Mouse (Mus musculus): Measurements from ENCODE around the gene Ilk. TPM values are rescaled to one million over a fixed set of nuclear protein-coding genes. Genes with fewer than 3 reads are reported as not detected.
"Not testable (repeated sequence)": the region's sequence is repeated elsewhere in the genome, so short reads cannot be mapped to it uniquely, and the experiment has no call there.

The Ilk gene
- total RNA-seq, 4 experiments from 2014 or later, result 35.7 to 41.8 (median 38.3) TPM

GRCm38 (mm10) chr7:105743246-105743925 is 7.0 kb downstream of the Ilk start:
- DNase-seq (ENCODE audit: low spot score in 2 of 2), result not testable (repeated sequence)

GRCm38 (mm10) chr7:105743926-105744590 is 7.7 kb downstream of the Ilk start, which contains the start of gene Taf10:
Taf10 (minus strand) TSS chr7:105744361.
- peak; percentile 57 to 70 for DNase-seq (ENCODE audit: low spot score in 2 of 2)

DNA sequence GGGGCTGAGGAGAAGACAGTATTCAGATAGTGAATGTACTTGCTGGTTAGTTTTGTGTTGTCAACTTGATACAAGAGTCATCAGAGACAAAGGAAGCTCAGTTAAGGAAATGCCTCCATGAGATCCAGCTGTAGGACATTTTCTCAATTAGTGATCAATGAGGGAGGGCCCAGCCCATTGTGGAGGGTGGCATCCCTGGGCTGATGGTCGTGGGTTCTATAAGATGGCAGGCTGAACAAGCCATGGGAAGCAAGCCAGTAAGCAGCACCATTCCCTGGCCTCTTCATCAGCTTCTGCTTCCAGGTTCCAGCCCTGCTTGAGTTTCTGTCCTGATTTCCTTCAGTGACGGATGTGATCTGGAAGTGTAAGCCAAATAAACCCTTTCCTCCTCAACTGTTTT is 11.4 kb downstream of the Ilk start:
- DNase-seq (ENCODE audit: low spot score in 2 of 2), result no peak

DNA sequence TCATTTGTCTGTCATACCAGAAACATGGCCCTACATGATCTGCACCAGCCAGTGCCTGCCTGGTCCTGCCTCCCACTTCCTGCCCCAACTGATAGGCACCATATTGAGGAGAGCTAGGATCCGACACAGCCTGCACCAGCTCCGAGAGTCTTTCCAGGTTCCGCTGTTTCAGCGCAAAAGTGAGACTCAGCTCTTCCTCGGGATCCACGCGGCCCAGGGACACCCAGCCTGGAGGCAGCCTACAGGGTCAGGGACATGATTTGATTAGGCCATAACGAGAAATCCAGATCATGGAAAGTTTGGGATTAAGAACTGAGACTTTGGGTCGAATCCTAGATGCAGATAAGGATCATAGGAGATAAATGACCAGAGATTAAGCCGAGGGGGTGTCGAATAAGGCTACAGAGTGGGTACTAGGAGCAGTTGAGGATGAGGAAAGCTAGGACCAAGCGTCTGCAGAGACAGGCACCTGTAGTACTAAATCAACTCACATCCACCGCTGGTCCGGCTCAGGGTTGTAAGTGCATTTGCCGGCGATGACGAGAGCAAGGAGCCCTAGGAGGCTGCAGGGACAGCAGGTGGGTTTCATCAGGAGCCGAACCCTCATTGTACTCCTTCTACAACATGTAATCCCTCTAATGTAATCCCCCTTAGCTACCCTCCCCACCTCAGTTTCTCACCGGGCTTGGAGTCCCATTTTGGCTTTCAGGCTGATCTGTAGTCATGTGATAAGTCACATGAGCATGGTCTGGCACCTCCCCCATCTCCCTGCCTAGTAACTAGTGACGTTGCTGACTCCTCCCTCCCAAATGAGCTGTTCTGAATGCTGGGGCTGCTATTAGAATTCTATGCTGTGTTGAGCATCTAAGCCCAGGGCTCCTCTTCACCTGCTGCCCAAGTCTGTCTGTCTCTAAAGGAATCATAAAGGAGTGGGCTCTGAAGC is 15.4 kb downstream of the Ilk start, which contains the start of gene Tpp1:
Tpp1 (minus strand) TSS at position 745 of the 943 bp plus-strand sequence.
- peak; percentile 87 to 88 for DNase-seq (ENCODE audit: low spot score in 2 of 2)

- no peak for DNase-seq (ENCODE audit: low spot score in 2 of 2)
These were observed 16.3 kb downstream of the Ilk start for GRCm38 (mm10) chr7:105752716-105753115.

GRCm38 (mm10) chr7:105753281-105753680 is 16.9 kb downstream of the Ilk start:
- DNase-seq (ENCODE audit: low spot score in 2 of 2), result peak in 1 of 2 experiments; percentile 2

DNA sequence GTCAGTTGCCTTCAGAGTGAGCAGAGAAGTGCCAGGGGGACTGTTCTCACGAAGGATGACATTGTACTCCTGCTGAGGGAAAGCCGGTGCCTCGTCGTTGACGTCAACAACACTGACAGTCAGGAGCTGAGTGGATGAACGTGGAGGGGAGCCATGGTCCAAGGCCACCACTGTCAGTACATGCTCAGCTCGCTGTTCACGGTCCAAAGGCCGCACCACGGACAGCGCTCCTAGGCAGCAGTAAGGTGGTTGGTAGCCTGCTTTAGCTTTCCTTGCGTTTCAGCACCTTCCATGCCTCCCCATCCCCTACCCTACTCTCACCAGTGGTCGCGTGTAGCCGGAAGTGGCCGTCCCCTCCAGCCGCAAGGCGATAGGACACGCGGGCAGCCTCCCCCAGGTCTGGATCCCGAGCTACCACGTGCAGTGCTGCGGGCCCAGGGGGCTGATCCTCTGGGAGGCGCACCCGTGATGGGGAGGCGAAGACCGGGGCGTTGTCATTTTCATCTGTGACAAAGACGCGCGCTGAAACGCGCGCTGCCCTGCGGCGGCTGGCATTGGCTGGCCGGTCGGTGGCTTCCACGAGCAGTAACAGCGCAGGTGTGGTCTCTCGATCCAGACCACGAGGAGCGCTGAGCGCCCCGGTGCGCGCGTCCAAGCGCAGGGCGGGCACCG is 25.6 kb downstream of the Ilk start:
- no peak for DNase-seq (ENCODE audit: low spot score in 2 of 2)

DNA sequence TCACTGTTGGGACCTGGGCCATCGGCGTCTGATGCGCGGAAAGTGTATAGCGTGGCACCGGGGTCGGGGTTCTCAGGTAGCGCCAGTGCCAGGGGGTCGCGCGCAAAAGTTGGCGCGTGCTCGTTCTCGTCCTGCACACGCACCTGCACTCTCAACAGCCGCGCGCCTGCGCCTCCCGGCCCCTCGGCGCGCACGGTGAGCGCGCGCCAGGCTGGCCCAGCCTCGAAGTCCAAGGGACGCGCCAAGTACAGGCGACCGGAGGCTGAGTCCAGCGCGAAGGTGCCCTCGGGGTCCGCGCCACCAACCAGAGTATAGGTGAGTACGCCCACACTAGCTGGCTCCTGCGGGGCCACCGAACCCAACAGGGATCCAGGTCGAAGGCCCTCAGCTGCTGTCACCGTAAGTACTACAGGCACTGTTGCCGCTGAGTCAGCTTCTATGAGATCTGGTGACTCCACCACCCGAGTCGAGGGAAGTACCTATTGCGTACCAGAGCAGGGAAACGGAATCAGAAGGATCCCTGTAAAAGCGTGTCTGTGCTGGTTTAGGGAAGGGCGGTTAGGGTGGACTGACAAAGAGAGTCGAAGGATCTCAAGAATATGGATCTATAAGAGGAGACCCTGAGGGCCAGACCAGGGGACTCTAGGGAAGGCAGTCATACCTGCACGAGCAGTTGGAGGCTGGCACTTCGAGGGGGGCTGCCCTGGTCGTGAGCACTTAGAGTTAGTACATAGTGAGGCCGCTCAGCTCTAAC is 26.3 kb downstream of the Ilk start:
- DNase-seq (ENCODE audit: low spot score in 2 of 2), result no peak

DNA sequence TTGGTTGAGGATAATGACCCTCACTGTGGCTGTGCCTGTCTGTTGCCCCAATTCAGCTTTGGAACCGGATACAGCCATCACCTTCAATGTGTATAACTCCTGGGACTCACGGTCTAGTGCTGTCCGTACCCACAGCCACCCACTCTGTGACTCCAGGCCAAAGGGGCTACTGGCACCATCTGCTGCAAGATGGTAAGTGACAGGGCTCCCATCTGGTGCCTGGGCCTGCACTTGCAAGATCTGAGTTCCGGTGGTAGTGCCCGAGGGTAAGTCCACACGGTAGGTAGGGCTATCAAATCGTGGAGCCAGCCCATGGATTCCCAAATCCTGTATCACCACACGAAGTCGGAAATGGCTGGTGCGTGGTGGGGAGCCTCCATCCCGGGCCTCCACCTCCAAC is 27.9 kb downstream of the Ilk start:
- no peak for DNase-seq (ENCODE audit: low spot score in 2 of 2)

GRCm38 (mm10) chr7:105767729-105768165 is 31.4 kb downstream of the Ilk start:
- no peak for DNase-seq (ENCODE audit: low spot score in 2 of 2)

GRCm38 (mm10) chr7:105769959-105770358 is 33.6 kb downstream of the Ilk start:
- DNase-seq (ENCODE audit: low spot score in 2 of 2), result peak; percentile 25 to 46

DNA sequence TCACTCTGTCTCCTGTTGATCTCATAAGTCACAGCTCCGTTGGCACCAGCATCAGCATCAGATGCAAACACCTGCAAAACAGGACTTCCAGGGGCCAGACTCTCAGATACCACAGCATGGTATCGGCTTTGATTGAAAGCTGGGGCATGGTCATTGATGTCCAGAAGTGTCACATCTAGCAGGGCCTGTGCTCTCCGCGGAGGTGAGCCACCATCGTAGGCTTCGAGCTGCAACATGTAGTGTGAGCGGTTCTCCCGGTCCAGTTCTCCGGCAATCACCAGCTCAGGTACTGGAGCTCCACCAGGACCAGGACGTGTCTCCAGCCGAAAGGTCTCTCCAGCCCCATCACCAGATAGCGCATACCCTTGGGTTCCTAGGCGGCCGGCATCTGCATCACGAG is 35.9 kb downstream of the Ilk start:
- DNase-seq (ENCODE audit: low spot score in 2 of 2), result no peak

- DNase-seq (ENCODE audit: low spot score in 2 of 2), result no peak
These were observed 36.6 kb downstream of the Ilk start for GRCm38 (mm10) chr7:105773041-105773440.

DNA sequence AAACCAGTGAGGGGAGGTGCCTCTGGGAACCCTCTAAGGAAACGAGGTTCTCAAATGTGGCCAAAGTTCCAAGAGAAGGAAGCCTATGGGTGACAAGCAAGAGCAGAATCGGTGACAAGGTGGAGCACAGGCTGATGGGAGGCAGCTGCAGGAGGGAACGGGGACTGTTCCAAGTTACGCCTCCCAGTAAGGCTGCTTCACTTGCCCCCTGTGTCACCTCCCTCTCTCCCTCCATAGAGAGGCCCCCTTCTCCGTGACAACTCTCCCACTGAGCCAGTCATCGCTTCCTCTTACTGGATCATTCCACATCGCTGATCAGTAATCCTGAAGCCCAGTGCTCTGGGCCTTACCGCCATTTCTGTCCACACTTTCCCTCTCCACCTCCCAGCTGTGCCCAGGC is 38.3 kb downstream of the Ilk start:
- DNase-seq (ENCODE audit: low spot score in 2 of 2), result no peak

DNA sequence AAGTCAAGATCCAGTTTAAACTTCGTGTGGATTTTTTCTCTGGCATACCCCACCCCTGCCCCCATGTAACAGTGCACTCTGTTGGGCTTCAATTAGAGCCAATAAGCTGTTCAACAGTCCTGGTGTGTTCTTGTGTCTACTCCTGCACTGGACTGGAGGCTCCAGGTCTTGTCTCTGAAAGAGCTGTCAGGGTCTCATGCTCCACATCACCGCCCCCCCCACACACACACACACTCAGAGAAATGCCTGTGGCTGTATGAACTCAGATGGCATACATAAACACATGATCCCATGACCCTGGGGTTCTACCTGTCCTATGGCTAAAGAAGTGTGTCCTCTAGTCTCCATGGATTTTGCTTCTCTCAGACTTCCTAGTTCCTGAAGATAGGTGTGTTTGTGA is 39.6 kb downstream of the Ilk start:
- DNase-seq (ENCODE audit: low spot score in 2 of 2), result no peak

DNA sequence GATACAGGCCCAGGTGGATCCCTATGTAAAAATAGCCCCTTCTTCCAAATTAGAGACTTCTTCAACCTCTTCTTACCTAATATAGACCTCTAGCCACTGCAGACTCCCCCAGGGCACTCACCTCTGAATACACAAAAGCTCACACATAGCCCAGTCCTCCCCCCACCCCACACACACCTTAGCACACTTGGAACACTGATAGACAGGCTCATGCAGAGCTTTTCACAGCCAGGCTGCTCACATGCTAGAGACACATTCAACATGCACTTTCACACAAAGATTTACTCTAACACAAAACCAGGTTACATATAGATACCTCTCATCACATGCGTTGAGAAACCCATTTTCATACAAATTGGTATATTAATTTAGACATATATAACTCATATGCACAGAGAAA is 40.9 kb downstream of the Ilk start:
- no peak for DNase-seq (ENCODE audit: low spot score in 2 of 2)

DNA sequence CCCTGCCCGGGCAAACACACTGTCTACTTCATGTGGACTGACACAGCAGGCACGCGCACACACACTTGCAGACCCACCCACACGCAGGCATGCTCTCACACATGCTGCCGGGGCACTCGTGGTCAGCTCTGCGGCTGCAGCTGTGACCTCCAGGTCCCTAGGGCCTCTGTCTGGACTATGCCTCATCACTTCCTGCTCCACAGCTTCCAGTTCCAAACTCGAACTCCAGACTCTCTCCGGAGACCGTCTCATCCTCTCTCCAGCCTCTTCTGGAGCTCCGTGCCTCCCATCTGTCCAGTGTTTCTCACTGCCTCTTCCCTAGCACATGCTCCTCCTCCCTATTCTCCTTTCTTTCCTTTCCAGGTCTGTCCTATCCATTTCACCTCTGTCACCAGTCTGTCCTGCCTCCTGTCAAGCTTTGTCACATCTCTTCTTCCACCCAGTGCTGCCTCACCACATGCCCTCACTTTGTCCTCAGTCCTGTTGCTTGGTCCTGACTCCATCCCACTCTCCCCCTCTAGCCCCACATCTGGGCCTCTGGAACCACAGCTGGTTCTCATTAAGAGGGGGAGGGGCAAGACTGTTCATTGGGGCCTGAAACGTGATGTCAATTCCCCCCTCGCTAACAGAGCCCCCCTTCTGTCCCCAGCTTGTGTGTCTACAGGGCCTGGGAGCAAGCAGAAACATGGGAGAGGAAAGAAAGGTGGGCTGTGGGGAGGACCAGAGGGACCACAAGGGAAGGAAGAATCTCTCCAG is 41.6 kb downstream of the Ilk start:
- peak; percentile 66 to 80 for DNase-seq (ENCODE audit: low spot score in 2 of 2)

DNA sequence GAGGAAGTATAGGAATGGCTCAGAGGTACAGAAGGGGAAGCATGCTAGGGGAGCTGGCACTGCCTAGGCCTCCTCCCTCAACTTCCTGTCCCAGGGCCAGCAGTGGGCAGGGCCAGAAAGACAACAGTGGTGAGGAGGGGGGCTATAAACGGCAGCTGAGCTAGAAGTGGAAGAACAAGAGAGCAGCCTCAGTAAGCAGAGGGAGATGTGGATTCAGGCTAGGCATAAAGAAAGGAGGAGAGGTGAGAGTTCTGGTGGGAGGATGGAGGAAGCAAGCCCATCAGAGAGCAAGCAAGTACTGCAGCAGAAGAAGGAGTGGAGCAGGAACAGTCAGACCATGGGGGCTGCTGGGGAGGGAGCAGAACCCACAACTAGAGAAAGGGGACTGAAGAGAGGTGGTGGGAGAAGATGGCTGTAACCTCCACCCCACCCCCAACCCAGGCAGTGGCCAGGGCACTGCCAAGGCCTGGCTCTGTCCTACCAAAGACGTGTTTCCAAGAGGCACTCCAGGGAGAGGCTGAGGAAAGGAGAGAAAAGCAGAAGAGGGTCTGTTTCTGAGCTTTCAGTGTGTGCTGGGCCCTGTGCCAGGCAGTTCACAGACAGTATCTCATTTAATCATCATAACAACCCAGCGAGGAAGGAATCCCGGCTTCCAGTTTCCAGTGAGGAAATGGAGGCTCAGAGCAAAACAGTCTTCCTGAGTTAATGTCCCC is 42.3 kb downstream of the Ilk start:
- DNase-seq (ENCODE audit: low spot score in 2 of 2), result no peak

GRCm38 (mm10) chr7:105783861-105784260 is 47.5 kb downstream of the Ilk start:
- DNase-seq (ENCODE audit: low spot score in 2 of 2), result no peak
